Mouse (Mus musculus) spleen, adult 2 months (tissue): ENCODE measurements at regions not wholly inside any gene's neighbourhood (a gene's known extent, or its start where the extent isn't known, plus 50 kb on each side); places are given as distances from the start of the nearest gene placed in this dataset.
A peak's percentile ranks its signal among the peaks of the same experiment; 100 is the strongest.

Experiments used
- DNase-seq, 2 experiments: peaks; one replicate each; pipeline versions ENCODE4 v3.0.0 to v3.0.0-alpha.2; 2012 to 2021; ENCODE audit warnings: low spot score in 2 of 2, low read depth in 1 of 2
- H3K27ac ChIP-seq: fragments of 200-500 bp; 2 replicates; pipeline ENCODE4 v1.5.1; 2012; ENCODE audit warnings: low read length, inconsistent platforms; ENCODE audit not compliant: insufficient read depth
- H3K27me3 ChIP-seq: fragments of 200-500 bp; 2 replicates; pipeline ENCODE4 v1.6.1; 2012; ENCODE audit warnings: mild to moderate bottlenecking, moderate library complexity, low read length, inconsistent platforms; ENCODE audit not compliant: control insufficient read depth, insufficient read depth
- H3K36me3 ChIP-seq: fragments of 200-500 bp; 2 replicates; pipeline ENCODE4 v1.6.1; 2012; ENCODE audit warnings: mild to moderate bottlenecking, low read length, inconsistent platforms; ENCODE audit not compliant: control insufficient read depth, insufficient read depth
- H3K4me1 ChIP-seq: fragments of 200-500 bp; 2 replicates; pipeline ENCODE4 v1.6.1; 2011; ENCODE audit warnings: inconsistent platforms; ENCODE audit not compliant: control insufficient read depth, insufficient read depth, insufficient read length
- H3K4me3 ChIP-seq: fragments of 200-500 bp; 2 replicates; pipeline ENCODE4 v1.5.1; 2011; ENCODE audit warnings: mild to moderate bottlenecking, inconsistent platforms; ENCODE audit not compliant: insufficient read depth, insufficient read length; ENCODE audit errors: extremely low read depth
- CTCF ChIP-seq: fragments of 200-500 bp; IDR thresholded peaks from 2 replicates; pipeline ENCODE4 v1.5.1; 2011; ENCODE audit warnings: mild to moderate bottlenecking, inconsistent platforms; ENCODE audit not compliant: insufficient read depth, insufficient read length, insufficient replicate concordance; ENCODE audit errors: extremely low read depth
- POLR2A ChIP-seq: fragments of 200-500 bp; IDR thresholded peaks from 2 replicates; pipeline ENCODE4 v1.6.1; 2011; ENCODE audit warnings: low read depth, low read length, inconsistent platforms
- WGBS: fragments of 180-500 bp; shearing (Covaris S2); methylation state at CpG from one replicate; pipeline ENCODE4 v1.1.7; 2018; 5-methylcytosine and 5-hydroxymethylcytosine counted together

DNA sequence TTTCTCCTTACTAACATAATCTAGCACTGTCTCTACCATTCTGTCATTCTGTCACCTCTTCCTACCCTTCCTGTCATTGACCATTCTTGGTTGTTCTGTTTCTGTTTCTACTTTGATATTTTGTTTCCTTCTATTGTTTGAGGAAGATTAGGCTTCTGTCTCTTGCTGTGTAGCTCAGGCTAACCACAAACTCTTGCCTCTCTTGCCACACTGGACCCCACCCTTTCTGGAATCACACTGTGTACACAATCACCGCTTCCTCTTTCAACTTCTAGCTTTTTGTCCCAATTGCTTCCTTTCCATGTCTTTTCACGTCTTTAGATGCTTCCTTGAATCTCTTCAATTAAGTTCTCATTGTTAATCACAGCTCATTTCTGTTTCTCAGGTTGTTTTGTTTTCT lies 104.2 kb upstream of the Pabpc6 start:
- no peak for DNase-seq
- Histone ChIP-seq H3K4me1 (peaks cover 3% of the 10 kb centered on the region; the same call in 1 of the 2 replicates), H3K4me3 (no peak overlapping the region), H3K36me3 (no peaks in the 10 kb centered on the region), H3K27ac (no peak overlapping the region), H3K27me3 (no peaks in the 10 kb centered on the region)
- WGBS, result 26% methylated on average over 2 of the region's 2 CpGs
- TF ChIP-seq POLR2A, result no peak
- TF ChIP-seq CTCF, result no peak

DNA sequence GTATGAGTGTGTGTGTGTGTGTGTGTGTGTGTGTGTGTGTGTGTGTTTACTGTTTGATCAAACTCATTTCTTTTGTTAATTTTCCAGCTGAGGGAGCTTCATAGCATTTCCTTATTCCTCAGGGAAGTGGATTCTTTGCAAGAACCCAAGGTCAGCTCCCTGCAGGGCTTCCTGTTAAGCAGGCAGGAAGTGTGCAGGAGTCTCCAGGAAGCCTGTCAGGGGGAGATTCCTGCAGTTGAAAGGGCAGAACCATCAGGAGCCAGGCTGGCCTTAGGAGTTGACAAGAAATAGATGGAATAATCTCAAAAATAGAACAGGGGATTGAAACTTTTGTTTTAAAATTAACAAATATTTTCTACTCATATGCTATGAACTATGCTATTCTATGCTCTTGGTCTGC lies 98.8 kb upstream of the Pabpc6 start:
- H3K27me3 ChIP-seq, result no peaks in the 10 kb centered on the region
- no peak for TF ChIP-seq POLR2A
- TF ChIP-seq CTCF, result no peak
- no peaks in the 10 kb centered on the region for H3K36me3 ChIP-seq
- H3K4me1 ChIP-seq, result peaks cover 2% of the 10 kb centered on the region; the same call in 1 of the 2 replicates
- no peak for DNase-seq
- H3K4me3 ChIP-seq, result no peak overlapping the region
- H3K27ac ChIP-seq, result 0 out of 2 replicates have a peak overlapping the region, but pooled peaks have one; percentile 35

DNA sequence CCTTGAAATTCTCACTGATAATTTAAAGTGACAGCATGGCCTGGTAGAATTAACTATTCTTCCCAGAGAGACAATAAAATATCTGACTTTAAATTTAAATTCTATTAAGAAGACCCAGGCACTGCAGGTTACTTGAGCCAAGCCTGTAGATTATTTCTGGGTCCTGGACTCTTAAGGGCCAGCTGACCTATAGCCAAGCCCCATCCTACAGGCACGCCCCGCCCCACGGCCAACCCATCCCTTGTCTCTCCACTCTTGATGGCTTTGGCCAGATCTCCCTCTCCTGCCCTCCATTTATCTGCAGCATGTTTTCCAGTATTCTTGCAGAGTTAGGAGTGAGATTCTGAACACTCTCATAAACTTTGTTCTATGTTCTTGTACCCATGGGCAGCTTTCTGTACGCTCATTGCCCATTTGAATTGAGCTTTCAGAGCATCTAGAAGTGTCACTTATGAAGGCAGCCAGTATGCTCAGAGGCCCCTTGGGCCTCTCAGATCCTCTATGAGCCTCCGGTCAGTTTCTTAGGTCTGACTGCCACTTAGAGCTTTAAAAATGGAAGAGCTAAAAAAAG lies 96.2 kb upstream of the Pabpc6 start:
- Histone ChIP-seq H3K4me1 (peaks cover 2% of the 10 kb centered on the region; the same call in 1 of the 2 replicates), H3K27ac (no peak overlapping the region), H3K27me3 (no peaks in the 10 kb centered on the region), H3K4me3 (no peak overlapping the region), H3K36me3 (no peaks in the 10 kb centered on the region)
- DNase-seq, result no peak
- TF ChIP-seq POLR2A (no peak), CTCF (no peak)
- 91% methylated on average over 5 of the region's 5 CpGs for WGBS

DNA sequence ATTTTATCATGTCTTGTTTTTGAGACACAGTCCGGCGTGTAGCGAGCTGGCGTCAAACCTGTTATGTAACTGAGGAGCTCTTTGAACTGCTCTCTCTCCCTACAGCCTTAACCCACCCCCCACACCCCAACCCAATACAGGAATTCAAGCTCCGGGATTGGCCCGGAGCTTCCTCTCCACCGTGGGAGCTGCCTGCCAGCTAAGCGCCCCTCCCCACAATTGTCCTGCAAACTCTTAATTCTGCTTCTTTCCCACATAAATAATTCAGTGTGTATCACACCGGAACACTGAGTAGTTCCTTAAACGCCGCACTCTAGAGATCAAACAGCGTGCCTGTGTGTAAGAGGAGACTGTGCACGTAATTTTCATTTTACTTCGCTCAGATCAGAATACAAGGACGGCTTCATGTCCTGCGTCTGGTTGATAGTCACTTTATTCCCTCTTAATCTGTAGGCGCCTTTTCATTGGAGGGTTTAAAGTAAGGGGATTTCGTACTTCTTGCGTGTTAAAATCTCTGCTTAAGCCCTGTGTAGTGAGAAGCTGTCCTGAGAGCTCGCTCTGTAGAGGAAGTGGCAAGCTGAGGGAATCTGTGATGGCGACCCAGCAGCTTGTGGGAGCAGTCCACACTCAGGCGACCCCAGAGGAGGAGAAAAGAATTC lies 95.3 kb upstream of the Pabpc6 start:
- Histone ChIP-seq H3K27ac (no peak overlapping the region; the same call in 1 of the 2 replicates), H3K4me3 (peak overlapping the region; percentile 32; the same call in 1 of the 2 replicates), H3K36me3 (no peaks in the 10 kb centered on the region), H3K27me3 (no peaks in the 10 kb centered on the region), H3K4me1 (peaks cover 2% of the 10 kb centered on the region; the same call in 1 of the 2 replicates)
- TF ChIP-seq POLR2A, result no peak
- no peak for TF ChIP-seq CTCF
- WGBS, result 2% methylated on average over 22 of the region's 22 CpGs
- DNase-seq, result no peak

DNA sequence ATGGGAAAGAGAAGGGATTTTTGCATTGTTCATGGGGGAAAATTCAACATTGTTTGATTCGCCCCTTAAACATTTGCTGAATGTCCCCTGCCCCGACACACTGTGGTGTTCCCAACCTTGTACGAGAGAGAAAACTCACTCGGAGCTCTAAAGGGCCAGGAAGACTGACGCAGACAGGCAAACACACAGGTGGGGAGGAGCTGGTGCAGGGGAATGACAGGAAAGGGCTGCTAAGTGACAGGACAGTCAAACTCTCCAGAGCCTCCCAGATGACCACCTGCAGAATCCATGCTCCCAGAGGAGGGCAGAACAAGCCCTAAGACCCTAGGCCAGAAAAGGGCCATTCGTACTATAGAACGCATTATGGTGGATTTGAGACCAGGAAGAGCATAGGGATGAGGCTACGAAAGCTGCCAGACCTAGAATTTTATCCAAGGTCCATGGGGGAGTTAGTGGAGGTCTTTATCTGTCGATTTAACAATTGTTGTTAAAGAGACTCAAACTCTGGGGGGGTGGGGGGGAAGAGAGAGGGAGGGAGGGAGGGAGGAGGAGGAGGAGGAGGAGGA lies 94.6 kb upstream of the Pabpc6 start:
- Histone ChIP-seq H3K4me1 (peaks cover 2% of the 10 kb centered on the region; the same call in 1 of the 2 replicates), H3K27ac (no peak overlapping the region), H3K4me3 (no peak overlapping the region), H3K36me3 (no peaks in the 10 kb centered on the region), H3K27me3 (no peaks in the 10 kb centered on the region)
- no peak for TF ChIP-seq POLR2A
- no peak for TF ChIP-seq CTCF
- no peak for DNase-seq
- WGBS, result 54% methylated on average over 9 of the region's 9 CpGs

DNA sequence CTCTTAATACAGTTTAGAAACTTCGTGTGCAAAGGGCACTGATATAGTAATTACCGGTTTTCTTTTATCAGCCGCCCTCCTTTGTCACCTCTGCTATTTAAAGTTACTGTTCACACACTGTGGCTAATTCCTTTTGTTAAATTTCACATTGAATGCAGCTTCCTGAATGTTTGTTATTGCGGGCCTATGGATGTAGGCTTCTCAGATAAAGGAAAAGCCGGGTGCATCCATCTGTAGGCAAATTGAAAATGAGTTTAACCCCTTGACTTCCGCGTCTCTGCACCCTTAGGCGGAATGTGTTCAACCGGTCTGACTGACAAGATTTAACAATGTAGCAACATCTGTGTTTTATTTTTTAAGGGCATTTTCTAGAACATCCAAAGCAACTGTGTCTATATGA lies 93.6 kb upstream of the Pabpc6 start:
- DNase-seq, result no peak
- no peak overlapping the region for H3K27ac ChIP-seq
- no peaks in the 10 kb centered on the region for H3K36me3 ChIP-seq
- 87% methylated on average over 9 of the region's 9 CpGs for WGBS
- peaks cover 2% of the 10 kb centered on the region; the same call in 1 of the 2 replicates for H3K4me1 ChIP-seq
- no peak overlapping the region for H3K4me3 ChIP-seq
- no peaks in the 10 kb centered on the region for H3K27me3 ChIP-seq
- TF ChIP-seq POLR2A (no peak), CTCF (no peak)

DNA sequence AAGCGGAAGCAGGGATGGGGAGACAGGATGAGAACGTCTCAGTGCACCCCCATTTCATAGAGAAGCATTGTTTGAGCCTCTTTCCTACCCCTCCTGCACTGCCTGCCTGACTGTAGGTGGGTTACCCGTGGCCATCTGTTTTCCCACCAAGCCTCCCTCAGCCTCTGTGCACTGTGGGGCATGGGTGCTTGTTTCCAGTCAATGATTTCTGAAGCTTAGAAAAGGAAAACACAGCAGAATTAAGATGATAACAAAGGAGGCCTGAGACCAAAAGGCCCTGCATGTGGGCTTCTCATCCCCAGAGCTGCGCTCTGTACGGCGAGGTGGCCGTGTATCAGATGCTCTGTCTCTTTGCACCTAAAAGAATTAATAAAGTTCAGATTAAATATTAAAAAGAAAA lies 92.9 kb upstream of the Pabpc6 start:
- Histone ChIP-seq H3K4me3 (no peak overlapping the region), H3K27ac (no peak overlapping the region), H3K36me3 (no peaks in the 10 kb centered on the region), H3K27me3 (no peaks in the 10 kb centered on the region), H3K4me1 (peaks cover 2% of the 10 kb centered on the region; the same call in 1 of the 2 replicates)
- WGBS, result 89% methylated on average over 7 of the region's 7 CpGs
- TF ChIP-seq CTCF (no peak), POLR2A (no peak)
- no peak for DNase-seq
